Mouse (Mus musculus) E14TG2a.4 (cell line): ENCODE measurements around the gene Shc2.

Experiments
- CTCF ChIP-seq: conservative IDR thresholded peaks from 2 replicates; pipeline ENCODE4 v1.5.1; 2014; ENCODE audit warnings: low read length
- POU5F1 ChIP-seq: IDR thresholded peaks from 2 replicates; pipeline ENCODE4 v1.6.1; 2014; ENCODE audit warnings: low read length, borderline replicate concordance

GRCm38 (mm10) chr10:79584021-79584420 lies 53.7 kb downstream of the Shc2 start:
- TF ChIP-seq CTCF = no peak
- TF ChIP-seq POU5F1 = no peak
